Comparison of ENCODE assay signal across 8 mouse cellular contexts in the genomic region with DNA sequence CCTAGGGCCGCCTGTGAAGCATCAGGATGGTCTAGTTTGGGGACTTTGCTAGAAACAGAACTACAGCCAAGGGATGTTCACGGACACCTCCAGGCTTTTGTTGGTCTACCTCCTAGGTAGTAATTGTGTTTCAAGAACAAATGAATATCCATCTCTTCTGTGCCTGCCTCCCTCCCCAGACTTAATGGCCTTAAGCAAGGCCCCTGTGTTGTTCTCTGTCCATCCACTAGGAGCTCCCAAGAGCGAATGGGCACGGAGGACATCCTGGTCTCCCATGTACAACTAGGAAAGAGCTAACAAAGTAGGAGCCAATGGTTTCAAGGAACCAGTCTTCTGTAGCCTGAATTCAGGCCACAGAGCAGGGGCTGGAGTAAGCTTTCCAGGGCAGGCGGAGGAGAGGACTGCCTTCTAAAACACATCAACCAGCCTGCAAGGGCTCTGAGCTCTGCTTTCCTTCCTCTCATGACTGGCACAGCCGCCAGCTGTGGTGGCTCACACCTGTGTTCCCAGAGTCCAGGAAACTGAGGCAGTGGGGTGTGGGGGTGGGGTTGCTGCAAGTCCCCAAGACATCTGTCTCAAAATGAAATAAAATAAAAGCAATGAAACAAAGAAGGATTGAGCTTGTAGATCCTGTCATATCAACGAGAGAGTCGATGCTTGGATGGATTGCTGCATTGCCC.
A peak's percentile ranks its signal among the peaks of the same experiment; 100 is the strongest.
DNase-seq lines count a peak whose midpoint lies in the region; ATAC-seq and TF ChIP-seq lines count a peak whose summit lies in the region.

No protein-coding gene starts in this region.

- TF ChIP-seq POLR2A in small intestine, adult 2 months (IDR thresholded peaks at IDR 0.05; ENCODE audit: low read depth, low read length), result no peak

- no peaks in the 10 kb centered on the region for H3K36me3 ChIP-seq in embryonic facial prominence, embryonic 10.5 days (replicated peaks)
- no peaks in the 10 kb centered on the region for H3K36me3 ChIP-seq in small intestine, adult 2 months (ENCODE audit: control insufficient read depth, insufficient read depth, low read length)

- no peak for ATAC-seq in megakaryocyte, adult 5-6 weeks (ENCODE audit: poor library complexity, severe bottlenecking)

- peaks cover 51% of the 10 kb centered on the region for H3K4me1 ChIP-seq in embryonic facial prominence, embryonic 10.5 days
- peaks cover 7% of the 10 kb centered on the region; the same call in 1 of the 2 replicates for H3K4me1 ChIP-seq in small intestine, adult 2 months (ENCODE audit: control insufficient read depth, insufficient read depth, insufficient read length, low read length)

- 54% methylated on average over 8 of the region's 8 CpGs for WGBS in embryonic facial prominence, embryonic 10.5 days
- WGBS in small intestine, adult 2 months, result 55% methylated on average over 8 of the region's 8 CpGs

- peak overlapping the region; percentile 92 for H3K27ac ChIP-seq in left cerebral cortex, adult 2 months
- H3K27ac ChIP-seq in embryonic facial prominence, embryonic 10.5 days (replicated peaks), result no peak overlapping the region
- H3K27ac ChIP-seq in small intestine, adult 2 months (ENCODE audit: insufficient read depth, low read depth, low read length), result no peak overlapping the region

- DNase-seq in adrenal gland, postnatal 14 days, result peak; percentile 44
- DNase-seq in adrenal gland, postnatal 4 days (ENCODE audit: low spot score in 2 of 2), result no peak
- no peak for DNase-seq in left cerebral cortex, adult 2 months (ENCODE audit: extremely low spot score in 1 of 2, low spot score in 2 of 2)
- no peak for DNase-seq in left cerebral cortex, postnatal 14 days (ENCODE audit: low spot score in 2 of 2)
- DNase-seq in embryonic facial prominence, embryonic 10.5 days (ENCODE audit: low spot score), result peak; percentile 41
- no peak for DNase-seq in urinary bladder, postnatal 4 days (ENCODE audit: low spot score in 2 of 2)

- TF ChIP-seq CTCF in left cerebral cortex, adult 2 months (IDR thresholded peaks at IDR 0.05), result peak; percentile 64
- peak; percentile 49; the same call in 1 of the 2 replicates for TF ChIP-seq CTCF in small intestine, adult 2 months (IDR thresholded peaks at IDR 0.05; ENCODE audit: extremely low read depth, insufficient read length, insufficient replicate concordance, low read depth, low read length)

- peaks cover 70% of the 10 kb centered on the region for H3K27me3 ChIP-seq in embryonic facial prominence, embryonic 10.5 days (replicated peaks; ENCODE audit: low read depth, poor library complexity, severe bottlenecking)
- peaks cover 33% of the 10 kb centered on the region for H3K27me3 ChIP-seq in small intestine, adult 2 months (ENCODE audit: control insufficient read depth, insufficient read depth, low read length)

- no peaks in the 10 kb centered on the region for H3K9me3 ChIP-seq in embryonic facial prominence, embryonic 10.5 days

- H3K4me3 ChIP-seq in left cerebral cortex, adult 2 months, result no peak overlapping the region
- H3K4me3 ChIP-seq in embryonic facial prominence, embryonic 10.5 days, result no peak overlapping the region
- H3K4me3 ChIP-seq in small intestine, adult 2 months (ENCODE audit: low read depth, low read length), result no peak overlapping the region

- intact Hi-C loops in left cerebral cortex, adult 2 months (cut with DNase I), result no loop called here
- intact Hi-C loops in left cerebral cortex, postnatal 14 days (cut with DNase I), result loop anchor here (5.0 kb wide), 1 partner anchor 49 kb away; no protein-coding TSS in a partner anchor

Comparison
In these comparisons a context has a peak if more than half of its experiments do, and no peak if none do; other contexts are left out.
1. DNase-seq: peak in adrenal gland, postnatal 14 days (single experiment) and embryonic facial prominence, embryonic 10.5 days (single experiment); none in adrenal gland, postnatal 4 days (0 of 2), left cerebral cortex, adult 2 months (0 of 2), left cerebral cortex, postnatal 14 days (0 of 2) and urinary bladder, postnatal 4 days (0 of 2).